Mouse (Mus musculus) bone marrow, adult 2 months (tissue): Measurements from ENCODE around the gene Bloc1s3. TPM values are rescaled to one million over a fixed set of nuclear protein-coding genes. Genes with fewer than 3 reads are reported as not detected.

Source experiments
- H3K27ac ChIP-seq: fragments of 200-500 bp; 2 replicates; pipeline ENCODE4 v1.5.1; 2012; ENCODE audit warnings: low read depth, mild to moderate bottlenecking, control low read depth, inconsistent platforms, low read length; ENCODE audit not compliant: control insufficient read depth, poor library complexity, insufficient read depth
- H3K4me1 ChIP-seq: fragments of 200-500 bp; 2 replicates; pipeline ENCODE4 v1.6.1; 2011; ENCODE audit warnings: low read length; ENCODE audit not compliant: control insufficient read depth, insufficient read depth
- H3K4me3 ChIP-seq: fragments of 200-500 bp; replicated peaks from 2 replicates; pipeline ENCODE3; 2011; ENCODE audit warnings: mild to moderate bottlenecking, low read depth, low read length, control low read depth; ENCODE audit not compliant: control insufficient read depth
- CTCF ChIP-seq: fragments of 200-500 bp; IDR thresholded peaks from 2 replicates; pipeline ENCODE4 v1.5.1; 2011; ENCODE audit warnings: low read length, control low read depth; ENCODE audit not compliant: control insufficient read depth, insufficient read depth
- POLR2A ChIP-seq: fragments of 200-500 bp; IDR thresholded peaks from 2 replicates; pipeline ENCODE4 v1.6.1; 2011; ENCODE audit warnings: low read depth, mild to moderate bottlenecking, control low read depth, low read length, borderline replicate concordance; ENCODE audit not compliant: control insufficient read depth
- WGBS: fragments of 180-500 bp; shearing (Covaris S2); methylation state at CpG from one replicate; pipeline ENCODE4 v1.1.7; 2018; 5-methylcytosine and 5-hydroxymethylcytosine counted together
- polyA plus RNA-seq: library from polyadenylated mRNA; stranded (reverse); fragments of >200 nt; gene quantifications from 2 replicates; pipeline ENCODE4 v1.2.4, GENCODE M21; 2011; ENCODE audit warnings: low replicate concordance; ENCODE audit not compliant: missing spikeins, insufficient read depth, insufficient read length

Bloc1s3 gene
- polyA plus RNA-seq, 1 experiment, result 8.0 TPM

- Histone ChIP-seq H3K4me1 (peaks cover 2% of the 10 kb centered on the region; the same call in 1 of the 2 replicates), H3K27ac (no peak overlapping the region), H3K4me3 (no peak overlapping the region)
- WGBS, result 72% methylated on average over 20 of the region's 20 CpGs
- no peak for TF ChIP-seq POLR2A
- TF ChIP-seq CTCF, result no peak
These were observed 12.5 kb downstream of the Bloc1s3 start for GRCm38 (mm10) chr7:19495521-19496213.

GRCm38 (mm10) chr7:19494751-19495474 lies 13.3 kb downstream of the Bloc1s3 start:
- no peaks in the 10 kb centered on the region; the same call in 1 of the 2 replicates for H3K4me1 ChIP-seq
- WGBS, result 88% methylated on average over 25 of the region's 25 CpGs
- H3K27ac ChIP-seq, result no peak overlapping the region
- H3K4me3 ChIP-seq, result no peak overlapping the region
- no peak for TF ChIP-seq POLR2A
- TF ChIP-seq CTCF, result no peak

GRCm38 (mm10) chr7:19491731-19492130 lies 16.4 kb downstream of the Bloc1s3 start:
- 2% methylated on average over 26 of the region's 26 CpGs for WGBS
- Histone ChIP-seq H3K4me3 (peak overlapping the region; percentile 3), H3K27ac (peak overlapping the region; percentile 39; the same call in 1 of the 2 replicates), H3K4me1 (no peaks in the 10 kb centered on the region; the same call in 1 of the 2 replicates)
- TF ChIP-seq CTCF (no peak), POLR2A (no peak; the same call in 1 of the 2 replicates)

GRCm38 (mm10) chr7:19489525-19489924 lies 18.6 kb downstream of the Bloc1s3 start:
- Histone ChIP-seq H3K4me3 (no peak overlapping the region), H3K4me1 (no peaks in the 10 kb centered on the region; the same call in 1 of the 2 replicates), H3K27ac (no peak overlapping the region)
- TF ChIP-seq CTCF (no peak), POLR2A (no peak)
- WGBS, result 92% methylated on average over 31 of the region's 31 CpGs

GRCm38 (mm10) chr7:19486549-19486948 lies 21.6 kb downstream of the Bloc1s3 start:
- Histone ChIP-seq H3K4me1 (no peaks in the 10 kb centered on the region; the same call in 1 of the 2 replicates), H3K27ac (no peak overlapping the region), H3K4me3 (no peak overlapping the region)
- TF ChIP-seq CTCF, result no peak
- TF ChIP-seq POLR2A, result no peak
- WGBS, result 66% methylated on average over 7 of the region's 7 CpGs

GRCm38 (mm10) chr7:19485488-19485887 lies 22.7 kb downstream of the Bloc1s3 start:
- H3K27ac ChIP-seq, result no peak overlapping the region
- 67% methylated on average over 1 of the region's 1 CpGs for WGBS
- H3K4me1 ChIP-seq, result no peaks in the 10 kb centered on the region
- no peak for TF ChIP-seq POLR2A
- TF ChIP-seq CTCF, result no peak
- H3K4me3 ChIP-seq, result no peak overlapping the region

GRCm38 (mm10) chr7:19483281-19483680 lies 24.9 kb downstream of the Bloc1s3 start:
- Histone ChIP-seq H3K27ac (no peak overlapping the region), H3K4me1 (no peaks in the 10 kb centered on the region), H3K4me3 (no peak overlapping the region)
- TF ChIP-seq POLR2A (no peak), CTCF (no peak)
- WGBS, result 86% methylated on average over 8 of the region's 8 CpGs

GRCm38 (mm10) chr7:19477624-19478384 lies 30.4 kb downstream of the Bloc1s3 start:
- H3K27ac ChIP-seq, result no peak overlapping the region
- 44% methylated on average over 14 of the region's 14 CpGs for WGBS
- peaks cover 6% of the 10 kb centered on the region for H3K4me1 ChIP-seq
- no peak overlapping the region for H3K4me3 ChIP-seq
- TF ChIP-seq POLR2A (no peak), CTCF (no peak)
